Mouse (Mus musculus) liver, embryonic 14.5 days (tissue): ENCODE results near the gene Apol7e. TPM values are rescaled to one million over a fixed set of nuclear protein-coding genes. Genes with fewer than 3 reads are reported as not detected.
"Not testable (repeated sequence)": the region's sequence is repeated elsewhere in the genome, so short reads cannot be mapped to it uniquely, and the experiment has no call there.

ENCODE experiments used
- ATAC-seq: fragments of 200-750 bp; cut with Nextera tagmentation; 2 replicates; pipeline ENCODE4 v1.8.0; 2017; ENCODE audit warnings: moderate number of reproducible peaks, mild to moderate bottlenecking, moderate library complexity; ENCODE audit not compliant: insufficient read depth
- DNase-seq, 3 experiments: peaks; one replicate each; pipeline ENCODE4 v3.0.0-alpha.2; 2012 to 2013; ENCODE audit warnings: low read depth in 3 of 3, low spot score in 3 of 3
- H3K27ac ChIP-seq: fragments of 300-500 bp; sonication (generic); 2 replicates; pipeline ENCODE4 v1.5.1; 2014; ENCODE audit warnings: moderate library complexity, mild to moderate bottlenecking, control low read depth, inconsistent platforms
- H3K27me3 ChIP-seq: fragments of 300-500 bp; sonication (generic); 2 replicates; pipeline ENCODE4 v1.6.1; 2014; ENCODE audit warnings: mild to moderate bottlenecking, low read length, moderate library complexity; ENCODE audit not compliant: control insufficient read depth, insufficient read depth
- H3K36me3 ChIP-seq: fragments of 300-500 bp; sonication (generic); replicated peaks from 2 replicates; pipeline ENCODE4 v1.6.1; 2014; ENCODE audit warnings: low read depth; ENCODE audit not compliant: control insufficient read depth, insufficient read depth
- H3K4me1 ChIP-seq, 2 experiments: fragments of 200-500 bp in 1 of 2; fragments of 300-500 bp in 1 of 2; sonication (generic) in 1 of 2; replicated peaks; 2 replicates each; pipeline ENCODE4 v1.6.1; 2012 to 2014; ENCODE audit warnings: antibody characterized with exemption in 1 of 2, inconsistent platforms in 1 of 2, low read length in 1 of 2; ENCODE audit not compliant: control insufficient read depth in 2 of 2, insufficient read depth in 2 of 2
- H3K4me2 ChIP-seq: fragments of 300-500 bp; sonication (generic); 2 replicates; pipeline ENCODE4 v1.6.1; 2014; ENCODE audit warnings: low read depth, mild to moderate bottlenecking, control low read depth, moderate library complexity
- H3K4me3 ChIP-seq, 2 experiments: fragments of 200-500 bp in 1 of 2; fragments of 300-500 bp in 1 of 2; sonication (generic) in 1 of 2; 2 replicates each; pipeline ENCODE4 v1.5.1; 2012 to 2014; ENCODE audit warnings: low read depth in 2 of 2, low read length in 2 of 2, mild to moderate bottlenecking in 2 of 2, control low read depth in 1 of 2, inconsistent platforms in 1 of 2, moderate library complexity in 1 of 2; ENCODE audit not compliant: insufficient read depth in 1 of 2
- H3K9ac ChIP-seq: fragments of 300-500 bp; sonication (generic); replicated peaks from 2 replicates; pipeline ENCODE4 v1.6.1; 2014; ENCODE audit warnings: mild to moderate bottlenecking, control low read depth, moderate library complexity
- H3K9me3 ChIP-seq: fragments of 300-500 bp; sonication (generic); 2 replicates; pipeline ENCODE4 v1.6.1; 2016; ENCODE audit warnings: low read length, mixed read lengths; ENCODE audit not compliant: control insufficient read depth
- CTCF ChIP-seq: IDR thresholded peaks from 2 replicates; pipeline ENCODE4 v1.5.1; 2016; ENCODE audit warnings: antibody characterized with exemption, low read depth, control low read depth
- EP300 ChIP-seq: IDR thresholded peaks from 2 replicates; pipeline ENCODE4 v1.6.1; 2016; ENCODE audit warnings: antibody characterized with exemption, low read depth
- WGBS: fragments of 180-500 bp; shearing (Covaris S2); extraction: QIAGEN DNeasy Blood & Tissue Kit; methylation state at CpG from one replicate; pipeline ENCODE4 v1.1.7; 2014; ENCODE audit not compliant: insufficient replicate concordance; 5-methylcytosine and 5-hydroxymethylcytosine counted together
- polyA plus RNA-seq, 2 experiments: library from polyadenylated mRNA; depleted of rRNA in 1 of 2; stranded (reverse) in 1 of 2; unstranded in 1 of 2; fragments of >200 nt; fragmentation: Nextera tagmentation in 1 of 2; extraction: Ambion mirVana in 1 of 2; gene quantifications; 2 replicates each; pipeline versions ENCODE4 v1.2.1 to v1.2.3; 2012 to 2014

The Apol7e gene
- polyA plus RNA-seq, 2 experiments: 0.02 TPM; not detected in 1

- no peaks in the 10 kb centered on the region for H3K36me3 ChIP-seq
- no peak overlapping the region for H3K9ac ChIP-seq
- no peaks in the 10 kb centered on the region for H3K4me1 ChIP-seq
- ATAC-seq (no peak), DNase-seq (no peak)
- H3K4me3 ChIP-seq: no peak overlapping the region
- H3K9me3 ChIP-seq: no peaks in the 10 kb centered on the region
- H3K4me2 ChIP-seq: no peak overlapping the region
- 59% methylated on average over 5 of the region's 5 CpGs for WGBS
- no peaks in the 10 kb centered on the region for H3K27me3 ChIP-seq
- no peak overlapping the region for H3K27ac ChIP-seq
- TF ChIP-seq EP300 (no peak), CTCF (no peak)
Measured at GRCm38 (mm10) chr15:77731605-77732004, 32.9 kb downstream of the Apol7e start.

- H3K27ac ChIP-seq, DNase-seq, ATAC-seq, H3K36me3 ChIP-seq, H3K27me3 ChIP-seq, H3K4me2 ChIP-seq, H3K9ac ChIP-seq, H3K4me1 ChIP-seq, H3K9me3 ChIP-seq, H3K4me3 ChIP-seq: not testable (repeated sequence)
- 62% methylated on average over 10 of the region's 10 CpGs for WGBS
Measured at GRCm38 (mm10) chr15:77732851-77733250, 34.2 kb downstream of the Apol7e start.

GRCm38 (mm10) chr15:77733380-77733779 lies 34.7 kb downstream of the Apol7e start:
- not testable (repeated sequence) for H3K27me3 ChIP-seq, H3K36me3 ChIP-seq, H3K9me3 ChIP-seq, H3K4me2 ChIP-seq, H3K27ac ChIP-seq, H3K9ac ChIP-seq, ATAC-seq, H3K4me3 ChIP-seq, DNase-seq, H3K4me1 ChIP-seq
- 49% methylated on average over 8 of the region's 8 CpGs for WGBS

- H3K27me3 ChIP-seq, H3K4me2 ChIP-seq, ATAC-seq, H3K9me3 ChIP-seq, H3K27ac ChIP-seq, H3K9ac ChIP-seq, H3K4me3 ChIP-seq, H3K4me1 ChIP-seq, H3K36me3 ChIP-seq, DNase-seq: not testable (repeated sequence)
- 33% methylated on average over 4 of the region's 4 CpGs for WGBS
Measured at GRCm38 (mm10) chr15:77733903-77734302, 35.2 kb downstream of the Apol7e start.

GRCm38 (mm10) chr15:77740511-77741297 lies 42.0 kb downstream of the Apol7e start:
- Histone ChIP-seq H3K4me1 (no peaks in the 10 kb centered on the region), H3K27ac (no peak overlapping the region), H3K4me2 (no peak overlapping the region), H3K9ac (no peak overlapping the region), H3K27me3 (no peaks in the 10 kb centered on the region), H3K36me3 (peaks cover 9% of the 10 kb centered on the region), H3K4me3 (no peak overlapping the region), H3K9me3 (no peaks in the 10 kb centered on the region)
- 67% methylated on average over 9 of the region's 9 CpGs for WGBS
- ATAC-seq (peak; percentile 45; the same call in 1 of the 2 replicates), DNase-seq (no peak)
- no peak for TF ChIP-seq EP300
- TF ChIP-seq CTCF: peak; percentile 67

DNA sequence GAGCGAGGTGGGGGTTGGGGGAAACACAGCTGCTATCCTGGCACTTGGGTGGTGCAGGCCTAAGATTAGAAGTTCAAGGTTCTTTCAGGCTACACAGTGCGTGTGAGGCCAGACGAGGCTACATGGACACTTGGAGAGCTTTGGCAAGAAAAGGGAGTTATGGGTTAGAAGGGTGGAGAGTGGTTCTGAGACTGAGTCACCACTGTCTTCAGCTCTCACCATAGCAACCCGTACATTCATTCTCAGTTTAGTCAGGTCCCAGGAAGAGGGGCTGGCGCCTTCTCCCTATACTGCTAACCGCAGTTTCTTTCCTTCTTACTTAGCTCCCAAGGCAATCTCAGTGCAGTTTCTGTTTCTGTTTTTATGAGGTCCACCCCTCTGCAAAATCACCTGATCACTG lies 42.9 kb downstream of the Apol7e start:
- not testable (repeated sequence) for H3K4me2 ChIP-seq, ATAC-seq, DNase-seq, H3K9ac ChIP-seq, H3K27me3 ChIP-seq, H3K4me1 ChIP-seq, H3K9me3 ChIP-seq, H3K4me3 ChIP-seq, H3K27ac ChIP-seq
- WGBS: 68% methylated on average over 6 of the region's 6 CpGs
- H3K36me3 ChIP-seq: peaks cover 15% of the 10 kb centered on the region
